Mouse (Mus musculus): ENCODE measurements around the gene Nol6. TPM values are rescaled to one million over a fixed set of nuclear protein-coding genes. Genes with fewer than 3 reads are reported as not detected.

The Nol6 gene
- polyA plus RNA-seq, 1 experiment = 1.3 TPM

- Histone ChIP-seq H3K4me3 (replicated peaks) (no peak overlapping the region), H3K27me3 (ENCODE audit: control insufficient read depth) (peaks cover 21% of the 10 kb centered on the region), H3K4me1 (ENCODE audit: control insufficient read depth) (peaks cover 37% of the 10 kb centered on the region), H3K9me3 (ENCODE audit: control insufficient read depth, low read length) (peaks cover 2% of the 10 kb centered on the region; the same call in 1 of the 2 replicates), H3K36me3 (ENCODE audit: control insufficient read depth) (no peaks in the 10 kb centered on the region)
- no peak for TF ChIP-seq TAL1 (IDR thresholded peaks at IDR 0.05; ENCODE audit: low read length)
- no peak; the same call in 1 of the 2 replicates for TF ChIP-seq GATA1 (IDR thresholded peaks at IDR 0.05; ENCODE audit: low read length)
Measured at GRCm38 (mm10) chr4:41078726-41079125, 45.5 kb downstream of the Nol6 start.

- H3K36me3 ChIP-seq (ENCODE audit: control insufficient read depth) = no peaks in the 10 kb centered on the region
- TF ChIP-seq GATA1 (IDR thresholded peaks at IDR 0.05; ENCODE audit: low read length) (no peak), TAL1 (IDR thresholded peaks at IDR 0.05; ENCODE audit: low read length) (no peak)
- peaks cover 24% of the 10 kb centered on the region for H3K27me3 ChIP-seq (ENCODE audit: control insufficient read depth)
- peaks cover 16% of the 10 kb centered on the region for H3K4me1 ChIP-seq (ENCODE audit: control insufficient read depth)
- H3K9me3 ChIP-seq (ENCODE audit: control insufficient read depth, low read length) = no peaks in the 10 kb centered on the region
- no peak overlapping the region for H3K4me3 ChIP-seq (replicated peaks)
Measured at GRCm38 (mm10) chr4:41074461-41074860, 49.8 kb downstream of the Nol6 start.

GRCm38 (mm10) chr4:41073008-41073817, 51.0 kb downstream of the Nol6 start:
- Histone ChIP-seq H3K4me1 (ENCODE audit: control insufficient read depth) (peaks cover 7% of the 10 kb centered on the region), H3K36me3 (ENCODE audit: control insufficient read depth) (no peaks in the 10 kb centered on the region), H3K27me3 (ENCODE audit: control insufficient read depth) (peaks cover 24% of the 10 kb centered on the region), H3K9me3 (ENCODE audit: control insufficient read depth, low read length) (no peaks in the 10 kb centered on the region), H3K4me3 (replicated peaks) (no peak overlapping the region)
- no peak for TF ChIP-seq TAL1 (IDR thresholded peaks at IDR 0.05; ENCODE audit: low read length)
- no peak for TF ChIP-seq GATA1 (IDR thresholded peaks at IDR 0.05; ENCODE audit: low read length)

GRCm38 (mm10) chr4:41071500-41072429, 52.5 kb downstream of the Nol6 start:
- H3K9me3 ChIP-seq (ENCODE audit: control insufficient read depth, low read length) = no peaks in the 10 kb centered on the region
- H3K4me3 ChIP-seq (replicated peaks) = no peak overlapping the region
- peaks cover 4% of the 10 kb centered on the region for H3K4me1 ChIP-seq (ENCODE audit: control insufficient read depth)
- H3K36me3 ChIP-seq (ENCODE audit: control insufficient read depth) = no peaks in the 10 kb centered on the region
- TF ChIP-seq GATA1 (IDR thresholded peaks at IDR 0.05; ENCODE audit: low read length) (no peak), TAL1 (IDR thresholded peaks at IDR 0.05; ENCODE audit: low read length) (no peak)
- H3K27me3 ChIP-seq (ENCODE audit: control insufficient read depth) = peaks cover 18% of the 10 kb centered on the region

- peaks cover 12% of the 10 kb centered on the region for H3K4me1 ChIP-seq (ENCODE audit: control insufficient read depth)
- peaks cover 23% of the 10 kb centered on the region for H3K27me3 ChIP-seq (ENCODE audit: control insufficient read depth)
- H3K4me3 ChIP-seq (replicated peaks) = no peak overlapping the region
- TF ChIP-seq TAL1 (IDR thresholded peaks at IDR 0.05; ENCODE audit: low read length) = no peak
- no peak for TF ChIP-seq GATA1 (IDR thresholded peaks at IDR 0.05; ENCODE audit: low read length)
- no peaks in the 10 kb centered on the region for H3K9me3 ChIP-seq (ENCODE audit: control insufficient read depth, low read length)
- H3K36me3 ChIP-seq (ENCODE audit: control insufficient read depth) = no peaks in the 10 kb centered on the region
Measured at GRCm38 (mm10) chr4:41065196-41065595, 59.1 kb downstream of the Nol6 start.

Other genes with a start within 250 kb of the Nol6 start
- not detected in 2 replicates for gene Spink4, start 204.4 kb downstream of the Nol6 start, polyA plus RNA-seq (2012)
- gene Bag1, start 176.2 kb downstream of the Nol6 start, polyA plus RNA-seq (2012) = 54.9 and 66.0 TPM in 2 replicates
- gene Chmp5, start 176.0 kb downstream of the Nol6 start, polyA plus RNA-seq (2012) = 0.53 and 0.67 TPM in 2 replicates
- gene Nfx1, start 153.5 kb downstream of the Nol6 start, polyA plus RNA-seq (2012) = 0.58 and 0.69 TPM in 2 replicates
- not detected in 2 replicates for gene Aqp7, start 76.3 kb downstream of the Nol6 start, polyA plus RNA-seq (2012)
- 3.0 and 4.8 TPM in 2 replicates for gene Aqp3, start 26.3 kb downstream of the Nol6 start, polyA plus RNA-seq (2012)
- 15.9 and 16.5 TPM in 2 replicates for gene Ube2r2, start 11.3 kb upstream of the Nol6 start, polyA plus RNA-seq (2012)
- 60.5 and 63.9 TPM in 2 replicates for gene Ubap2, start 150.7 kb upstream of the Nol6 start, polyA plus RNA-seq (2012)
- gene Dcaf12, start 190.4 kb upstream of the Nol6 start, polyA plus RNA-seq (2012) = 14.1 and 15.2 TPM in 2 replicates
- 7.0 and 7.3 TPM in 2 replicates for gene Ubap1, start 224.5 kb upstream of the Nol6 start, polyA plus RNA-seq (2012)